Mouse (Mus musculus): Measurements from ENCODE around the gene H2-D1. TPM values are rescaled to one million over a fixed set of nuclear protein-coding genes. Genes with fewer than 3 reads are reported as not detected.
"Not testable (repeated sequence)": the region's sequence is repeated elsewhere in the genome, so short reads cannot be mapped to it uniquely, and the experiment has no call there.

Gene H2-D1
- total RNA-seq, 2 experiments from 2014 or later, result 30.2 to 57.3 TPM

GRCm38 (mm10) chr17:35303756-35304350, 41.3 kb downstream of the H2-D1 start:
- no peak for DNase-seq

GRCm38 (mm10) chr17:35304478-35304877, 41.9 kb downstream of the H2-D1 start:
- no peak for DNase-seq

- DNase-seq, result not testable (repeated sequence)
These were observed 42.4 kb downstream of the H2-D1 start for GRCm38 (mm10) chr17:35304921-35305320.

Small RNA genes within 50 kb of the gene (microRNA-seq; reads per million reads assigned to microRNA genes)
- gene Mir6975 (ENCODE audit: borderline replicate concordance in 2 of 2), result 0 to 0.74 reads per million in 2 experiments
- gene Mir8094 (ENCODE audit: borderline replicate concordance in 2 of 2), result 0 reads per million in 2 experiments

Other genes starting within 250 kb of the H2-D1 start
- gene Vwa7, start 246.2 kb upstream of the H2-D1 start, total RNA-seq (2021), result 1 to 10 TPM; 9.0 to 9.6 TPM
- under 1 TPM in 1 of 2 experiments, not detected in 1; 0.31 TPM for gene Sapcd1, start 234.7 kb upstream of the H2-D1 start, total RNA-seq (2021)
- under 1 TPM; 0.67 to 0.72 TPM for gene Msh5, start 216.0 kb upstream of the H2-D1 start, total RNA-seq (2021)
- gene Clic1, start 212.8 kb upstream of the H2-D1 start, total RNA-seq (2021), result 10 to 100 TPM; 12.4 to 18.6 TPM
- gene Ddah2, start 203.7 kb upstream of the H2-D1 start, total RNA-seq (2021), result 10 to 100 TPM; 11.1 to 13.3 TPM
- gene Ly6g6c, start 197.3 kb upstream of the H2-D1 start, total RNA-seq (2021), result not detected
- not detected for gene Mpig6b, start 196.5 kb upstream of the H2-D1 start, total RNA-seq (2021)
- not detected for gene Ly6g6e, start 185.8 kb upstream of the H2-D1 start, total RNA-seq (2021)
- under 1 TPM; 0.51 to 0.72 TPM for gene Ly6g6d, start 184.7 kb upstream of the H2-D1 start, total RNA-seq (2021)
- gene Ly6g6f, start 177.1 kb upstream of the H2-D1 start, total RNA-seq (2021), result not detected
- gene Abhd16a, start 173.5 kb upstream of the H2-D1 start, total RNA-seq (2021), result 10 to 100 TPM; 61.9 to 62.4 TPM
- not detected for gene Ly6g5c, start 154.5 kb upstream of the H2-D1 start, total RNA-seq (2021)
- gene Ly6g5b, start 147.3 kb upstream of the H2-D1 start, total RNA-seq (2021), result not detected
- 1 to 10 TPM; 7.1 to 8.4 TPM for gene Gpank1, start 141.3 kb upstream of the H2-D1 start, total RNA-seq (2021)
- 100 to 1,000 TPM; 149 to 158 TPM for gene Csnk2b, start 140.7 kb upstream of the H2-D1 start, total RNA-seq (2021)
- 10 to 100 TPM; 19.5 to 22.6 TPM for gene D17H6S53E, start 136.4 kb upstream of the H2-D1 start, total RNA-seq (2021)
- gene Apom, start 130.7 kb upstream of the H2-D1 start, total RNA-seq (2021), result not detected
- 100 to 1,000 TPM; 180 to 197 TPM for gene Bag6, start 127.6 kb upstream of the H2-D1 start, total RNA-seq (2021)
- gene Prrc2a, start 97.8 kb upstream of the H2-D1 start, total RNA-seq (2021), result 100 to 1,000 TPM in 1 of 2 experiments, 10 to 100 TPM in 1; 93.3 to 102 TPM
- gene Aif1, start 86.7 kb upstream of the H2-D1 start, total RNA-seq (2021), result 1 to 10 TPM in 1 of 2 experiments, under 1 TPM in 1; 0.97 to 1.4 TPM
- under 1 TPM in 1 of 2 experiments, not detected in 1; 0.78 TPM for gene Lst1, start 74.3 kb upstream of the H2-D1 start, total RNA-seq (2021)
- not detected for gene Ltb, start 68.3 kb upstream of the H2-D1 start, total RNA-seq (2021)
- under 1 TPM in 1 of 2 experiments, not detected in 1; 0.18 TPM for gene Tnf, start 60.7 kb upstream of the H2-D1 start, total RNA-seq (2021)
- under 1 TPM in 1 of 2 experiments, not detected in 1; 0.32 TPM for gene Lta, start 57.4 kb upstream of the H2-D1 start, total RNA-seq (2021)
- under 1 TPM in 1 of 2 experiments, not detected in 1; 0.70 TPM for gene Gm16181, start 41.9 kb upstream of the H2-D1 start, total RNA-seq (2021)
- 1 to 10 TPM; 1.9 to 2.3 TPM for gene Atp6v1g2, start 29.1 kb upstream of the H2-D1 start, total RNA-seq (2021)
- gene Nfkbil1, start 26.9 kb upstream of the H2-D1 start, total RNA-seq (2021), result 1 to 10 TPM; 5.6 to 6.8 TPM
- gene Ddx39b, start 21.0 kb upstream of the H2-D1 start, total RNA-seq (2021), result 10 to 100 TPM; 71.5 to 79.1 TPM
- gene H2-Q1, start 57.7 kb downstream of the H2-D1 start, total RNA-seq (2021), result under 1 TPM; 0.20 to 0.86 TPM
- under 1 TPM; 0.36 to 0.78 TPM for gene H2-Q2, start 79.5 kb downstream of the H2-D1 start, total RNA-seq (2021)
- gene H2-Q4, start 116.9 kb downstream of the H2-D1 start, total RNA-seq (2021), result 1 to 10 TPM; 2.2 to 3.9 TPM
- gene H2-Q6, start 162.1 kb downstream of the H2-D1 start, total RNA-seq (2021), result not detected
- gene H2-Q7, start 176.4 kb downstream of the H2-D1 start, total RNA-seq (2021), result under 1 TPM; 0.38 to 0.70 TPM
- 1 to 10 TPM in 1 of 2 experiments, under 1 TPM in 1; 0.15 to 1.3 TPM for gene H2-Q10, start 207.4 kb downstream of the H2-D1 start, total RNA-seq (2021)
- under 1 TPM in 1 of 2 experiments, not detected in 1; 0.27 TPM for gene Pou5f1, start 243.3 kb downstream of the H2-D1 start, total RNA-seq (2021)